Mouse (Mus musculus): ENCODE measurements around the gene Vipr2.

Gene Vipr2

DNA sequence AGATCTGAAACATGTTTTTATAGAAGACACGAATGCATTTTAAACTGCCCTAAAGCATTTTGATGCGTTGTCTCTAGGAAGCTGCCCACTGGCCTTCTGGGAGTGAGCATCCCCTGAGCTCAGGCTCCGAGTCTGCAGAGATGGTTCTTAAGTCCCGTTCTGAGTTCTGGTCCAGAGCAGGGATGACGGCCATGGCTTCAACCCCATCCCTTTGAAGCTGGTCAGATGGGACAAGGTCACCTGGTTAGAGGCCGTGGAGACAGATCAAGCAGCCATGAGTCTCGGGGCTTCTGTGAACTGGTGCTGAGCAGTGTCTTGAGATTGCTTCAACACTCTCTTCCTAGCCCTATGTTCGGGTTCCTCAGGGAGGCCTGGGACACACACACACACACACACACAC, 19.6 kb downstream of the Vipr2 start:
- DNase-seq (ENCODE audit: low spot score): no peak

DNA sequence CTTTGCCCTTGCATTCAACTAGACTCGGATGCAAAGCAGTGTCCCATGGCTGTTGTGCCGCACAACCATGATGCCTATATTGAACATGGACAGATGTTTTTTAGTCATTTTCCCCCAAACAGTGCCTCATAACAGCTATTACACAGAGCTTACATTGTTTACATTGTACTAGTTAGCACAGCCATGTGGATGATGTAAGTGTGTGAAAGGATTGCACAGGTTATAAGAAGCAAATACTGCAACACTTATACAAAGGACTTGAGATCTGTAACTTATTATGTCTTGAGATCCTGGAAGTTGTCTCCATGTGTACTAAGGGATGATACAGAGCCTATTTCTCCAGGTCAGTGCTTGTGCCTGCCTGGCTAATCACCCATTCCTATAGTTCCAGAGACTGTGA, 24.4 kb downstream of the Vipr2 start:
- DNase-seq (ENCODE audit: low spot score): no peak

DNA sequence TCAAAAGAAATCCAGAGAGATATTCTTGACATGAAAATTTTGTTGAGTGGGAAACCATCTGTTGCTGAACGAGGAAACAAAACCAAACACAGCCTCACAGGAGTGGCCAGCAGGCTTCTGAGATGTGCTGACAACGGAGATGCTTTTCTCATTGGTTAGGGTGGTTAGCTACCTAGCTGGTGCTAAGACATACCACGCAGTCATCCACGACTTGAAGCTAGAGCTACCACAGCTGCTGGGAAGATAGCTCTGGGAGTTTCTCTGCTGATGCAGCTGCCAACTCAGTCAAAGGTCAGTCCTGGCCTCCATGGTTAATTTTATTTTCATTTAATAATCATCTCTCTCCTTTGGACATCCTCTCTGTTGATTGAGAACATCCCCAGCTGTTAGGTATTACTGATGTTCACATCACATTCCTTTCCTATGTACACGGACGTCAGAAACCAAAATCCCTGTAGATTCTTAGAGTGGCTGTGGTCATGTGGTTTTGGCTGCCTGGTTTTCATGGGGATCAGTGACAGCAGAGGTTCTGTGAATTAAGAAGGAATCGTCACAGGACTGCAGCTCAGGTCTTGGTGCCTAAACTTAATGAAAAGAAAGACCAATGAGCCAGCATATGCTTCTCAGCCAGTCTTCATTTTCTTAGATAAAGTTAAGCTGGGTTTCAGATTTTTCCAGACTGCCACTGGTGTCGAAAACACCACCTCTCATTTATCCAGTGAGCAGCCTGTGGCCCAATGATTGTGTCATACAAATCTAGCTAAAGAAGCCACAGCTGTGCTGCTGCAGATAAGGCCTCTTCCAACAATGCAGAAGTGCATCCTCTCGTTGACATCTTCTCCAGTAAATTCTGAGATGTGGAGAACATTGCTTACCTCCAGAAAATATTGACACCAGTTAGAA, 32.2 kb downstream of the Vipr2 start:
- DNase-seq (ENCODE audit: low spot score): peak; percentile 38

- DNase-seq (ENCODE audit: low spot score): no peak
Measured at GRCm38 (mm10) chr12:116111007-116111694, 33.6 kb downstream of the Vipr2 start.

- no peak for DNase-seq (ENCODE audit: low spot score)
Measured at GRCm38 (mm10) chr12:116115781-116116180, 38.3 kb downstream of the Vipr2 start.

GRCm38 (mm10) chr12:116116455-116116854, 38.9 kb downstream of the Vipr2 start:
- DNase-seq (ENCODE audit: low spot score): no peak

DNA sequence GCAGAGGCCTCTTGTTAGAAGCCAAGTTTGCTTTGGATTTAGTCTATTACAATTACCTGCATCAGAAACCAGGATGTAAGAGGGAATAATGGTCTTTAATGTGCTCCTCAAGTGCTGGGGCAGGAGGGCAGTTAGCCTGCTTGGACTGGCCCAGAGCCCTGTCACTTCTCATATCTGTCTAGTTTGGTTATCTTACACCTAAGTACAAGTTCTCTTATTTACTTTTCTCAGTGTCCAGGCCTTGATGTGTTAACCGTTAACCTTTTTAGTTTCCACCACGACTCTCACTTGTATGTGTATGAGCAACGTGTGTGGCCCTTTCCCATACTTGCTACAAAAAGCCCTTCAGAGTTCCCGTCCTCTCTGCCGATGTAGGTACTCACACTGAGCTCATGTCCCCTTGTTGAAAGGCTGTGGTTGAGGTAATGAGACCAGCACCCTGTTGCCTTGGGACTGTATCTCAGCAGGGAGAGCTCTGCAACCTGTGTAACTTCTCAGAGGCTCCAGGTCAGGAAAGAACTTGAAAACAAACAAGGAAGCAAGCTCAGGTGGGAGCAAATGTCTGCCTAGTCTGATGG, 39.9 kb downstream of the Vipr2 start:
- no peak for DNase-seq (ENCODE audit: low spot score)

DNA sequence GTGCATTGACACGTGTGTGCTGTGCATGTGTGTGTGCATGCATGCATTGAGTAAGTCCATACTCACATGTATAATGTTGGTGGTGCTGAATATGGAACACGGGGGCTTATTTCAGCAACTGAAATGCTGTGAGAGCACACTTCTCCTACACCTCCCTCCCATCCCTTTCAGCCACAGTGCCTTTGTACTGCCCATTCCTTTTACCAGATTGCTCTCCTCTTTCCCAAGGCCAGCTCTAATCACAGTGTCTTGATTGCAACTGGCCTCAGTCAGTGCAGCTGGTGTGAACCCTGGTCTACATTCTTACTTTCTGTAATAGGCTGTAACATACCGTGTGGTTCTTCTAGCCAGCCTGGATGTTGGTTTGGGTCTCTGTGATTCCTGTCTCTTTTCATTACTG, 41.5 kb downstream of the Vipr2 start:
- DNase-seq (ENCODE audit: low spot score): no peak

DNA sequence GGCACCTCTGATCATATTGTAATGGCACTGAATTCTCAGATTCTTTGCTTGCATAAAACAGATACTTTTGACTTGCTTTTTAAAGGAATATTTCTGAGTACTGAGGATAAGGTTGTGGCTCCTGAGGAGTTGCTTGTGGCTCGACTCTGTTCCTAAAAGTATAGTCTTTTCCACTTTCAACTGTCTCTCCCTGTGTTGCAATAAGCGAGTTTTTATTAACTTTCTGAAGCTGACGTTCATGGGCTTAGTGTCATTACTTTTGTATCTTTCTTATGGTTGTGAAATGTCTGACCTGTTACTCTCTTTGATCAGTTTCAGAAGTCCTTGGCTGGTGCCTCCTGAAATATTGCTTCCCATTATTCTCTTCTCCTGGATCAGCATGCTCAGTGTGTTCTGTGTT, 46.3 kb downstream of the Vipr2 start:
- DNase-seq (ENCODE audit: low spot score): no peak

DNA sequence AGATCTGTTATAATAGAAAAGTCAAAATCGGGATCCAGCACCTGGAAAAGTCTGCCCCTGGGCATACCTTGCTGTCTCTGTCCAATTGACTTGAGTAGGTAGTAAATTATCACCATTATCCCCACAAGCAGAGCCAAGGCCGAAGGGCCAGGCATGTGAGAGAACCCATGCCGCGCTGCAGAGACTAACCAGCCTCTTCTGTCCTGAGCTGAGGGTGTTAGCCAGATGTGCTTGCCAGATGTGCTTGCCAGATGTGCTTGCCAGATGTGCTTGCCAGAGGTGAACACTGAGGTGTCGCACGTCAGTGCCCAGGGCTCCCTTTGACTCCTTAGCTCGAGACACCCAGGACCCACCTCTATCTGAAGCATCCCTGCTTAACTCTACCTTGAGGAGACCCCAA, 53.4 kb downstream of the Vipr2 start:
- no peak for DNase-seq (ENCODE audit: low spot score)

DNA sequence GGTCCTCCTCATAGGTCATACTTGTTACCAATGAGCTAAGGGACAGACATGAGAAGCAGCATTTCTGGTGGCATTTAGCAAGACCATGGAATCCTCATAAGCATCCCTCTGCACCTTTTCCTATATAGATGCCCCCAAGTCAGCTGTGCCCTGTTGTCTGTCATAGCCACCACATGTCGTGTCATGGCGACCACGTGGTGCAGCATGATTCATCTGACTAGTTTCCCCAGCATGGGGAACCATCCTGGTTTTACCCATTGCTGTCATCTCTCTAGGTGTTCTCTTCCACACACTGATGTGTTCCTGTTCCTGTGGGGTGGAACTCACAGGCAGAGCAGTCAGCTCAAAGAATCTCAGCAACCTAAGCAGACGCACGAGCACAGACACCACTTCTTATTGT, 55.4 kb downstream of the Vipr2 start:
- no peak for DNase-seq (ENCODE audit: low spot score)

DNA sequence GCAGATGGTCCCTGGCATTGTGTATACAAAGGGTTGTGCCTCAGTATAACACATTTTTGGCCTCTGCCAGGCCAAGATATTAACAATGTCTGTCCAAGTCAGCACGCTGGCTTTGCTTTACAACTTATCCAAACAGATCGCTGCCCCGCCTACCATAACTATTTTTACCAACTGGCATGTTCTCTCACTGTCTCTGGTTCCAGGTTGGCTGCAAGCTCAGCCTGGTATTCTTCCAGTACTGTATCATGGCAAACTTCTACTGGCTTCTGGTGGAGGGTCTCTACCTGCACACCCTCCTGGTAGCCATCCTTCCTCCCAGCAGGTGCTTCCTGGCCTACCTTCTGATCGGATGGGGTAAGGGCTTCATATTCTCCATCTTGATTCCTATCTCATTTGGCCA, 58.4 kb downstream of the Vipr2 start:
- no peak for DNase-seq (ENCODE audit: low spot score)

DNA sequence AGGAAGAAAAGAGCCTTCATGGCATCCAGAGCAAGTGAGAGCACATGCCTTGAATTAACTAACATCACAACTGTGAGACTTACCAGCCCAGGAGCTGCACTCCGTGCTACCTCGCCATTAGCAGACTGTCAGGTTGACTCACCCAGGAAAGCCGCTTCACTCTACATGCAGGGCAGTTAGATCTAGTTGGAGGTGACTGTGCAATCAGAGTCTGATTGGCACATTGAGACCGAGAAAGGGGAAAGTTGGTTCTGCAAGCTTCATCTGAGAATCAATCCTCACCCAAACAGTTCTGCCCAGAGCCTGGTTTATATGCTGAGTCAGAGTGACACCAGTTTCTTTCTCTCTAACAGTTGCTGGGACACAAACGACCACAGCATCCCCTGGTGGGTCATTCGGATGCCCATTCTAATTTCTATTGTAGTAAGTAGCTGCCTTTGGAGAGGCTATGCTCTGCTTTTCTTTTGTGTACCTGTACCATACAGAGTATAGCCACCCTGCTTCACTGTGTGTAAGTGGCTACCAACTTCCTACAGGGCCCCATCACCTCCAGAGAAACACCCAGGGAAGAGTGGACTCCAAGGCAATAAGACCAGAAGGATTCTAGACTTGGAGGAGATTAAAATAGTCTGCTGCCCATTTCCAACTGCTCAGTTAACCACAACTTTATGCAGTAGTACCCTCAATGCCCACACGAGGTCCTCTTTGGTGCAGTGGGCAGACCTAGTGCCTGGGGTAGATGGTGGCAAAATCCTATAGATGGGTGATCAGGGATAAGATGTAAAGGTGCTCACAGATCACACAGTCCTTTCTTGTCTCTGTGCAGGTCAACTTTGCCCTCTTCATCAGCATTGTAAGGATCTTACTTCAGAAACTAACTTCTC, 61.0 kb downstream of the Vipr2 start:
- DNase-seq (ENCODE audit: low spot score): no peak

DNA sequence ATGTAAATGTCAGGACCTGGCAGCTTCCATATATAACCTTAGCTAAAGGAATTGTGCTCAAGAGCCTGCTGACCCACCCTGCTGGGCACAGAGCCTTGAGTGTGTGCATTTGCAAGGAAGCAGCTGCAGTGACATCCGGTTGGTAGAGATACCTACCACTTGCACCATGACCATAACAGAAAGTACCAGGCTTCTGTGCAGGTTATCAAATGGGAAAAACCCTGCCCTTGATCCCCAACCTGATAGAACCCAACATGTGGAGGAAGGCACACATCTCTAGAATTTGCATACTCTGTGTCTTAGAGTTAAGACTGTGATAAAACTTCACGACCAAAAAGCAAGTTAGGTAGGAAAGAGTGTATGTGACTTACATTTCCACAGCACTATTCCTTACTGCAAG, 63.1 kb downstream of the Vipr2 start:
- DNase-seq (ENCODE audit: low spot score): no peak

DNA sequence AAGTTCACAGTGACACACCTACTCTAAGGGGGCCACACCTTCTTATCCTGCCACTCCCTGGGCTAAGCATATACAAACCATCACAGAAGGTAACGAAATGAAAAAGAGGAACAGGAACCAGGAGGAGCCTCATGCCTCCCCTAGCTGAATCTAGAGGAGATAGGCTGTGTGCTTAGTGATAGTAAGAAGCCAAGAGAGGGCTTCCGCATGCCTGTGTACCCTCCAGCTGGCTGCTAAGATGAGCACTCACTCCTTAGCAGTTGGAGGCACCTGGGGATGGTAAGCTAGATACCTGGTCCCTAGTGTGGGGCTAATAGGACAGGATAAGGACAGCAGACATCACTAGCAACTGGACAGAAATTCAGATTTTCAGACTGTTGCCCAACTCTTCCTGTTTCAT, 64.3 kb downstream of the Vipr2 start:
- DNase-seq (ENCODE audit: low spot score): no peak

GRCm38 (mm10) chr12:116142464-116142863, 64.9 kb downstream of the Vipr2 start:
- no peak for DNase-seq (ENCODE audit: low spot score)

GRCm38 (mm10) chr12:116145246-116145645, 67.7 kb downstream of the Vipr2 start:
- peak; percentile 34 for DNase-seq (ENCODE audit: low spot score)

GRCm38 (mm10) chr12:116145686-116146085, 68.2 kb downstream of the Vipr2 start:
- DNase-seq (ENCODE audit: low spot score): no peak

DNA sequence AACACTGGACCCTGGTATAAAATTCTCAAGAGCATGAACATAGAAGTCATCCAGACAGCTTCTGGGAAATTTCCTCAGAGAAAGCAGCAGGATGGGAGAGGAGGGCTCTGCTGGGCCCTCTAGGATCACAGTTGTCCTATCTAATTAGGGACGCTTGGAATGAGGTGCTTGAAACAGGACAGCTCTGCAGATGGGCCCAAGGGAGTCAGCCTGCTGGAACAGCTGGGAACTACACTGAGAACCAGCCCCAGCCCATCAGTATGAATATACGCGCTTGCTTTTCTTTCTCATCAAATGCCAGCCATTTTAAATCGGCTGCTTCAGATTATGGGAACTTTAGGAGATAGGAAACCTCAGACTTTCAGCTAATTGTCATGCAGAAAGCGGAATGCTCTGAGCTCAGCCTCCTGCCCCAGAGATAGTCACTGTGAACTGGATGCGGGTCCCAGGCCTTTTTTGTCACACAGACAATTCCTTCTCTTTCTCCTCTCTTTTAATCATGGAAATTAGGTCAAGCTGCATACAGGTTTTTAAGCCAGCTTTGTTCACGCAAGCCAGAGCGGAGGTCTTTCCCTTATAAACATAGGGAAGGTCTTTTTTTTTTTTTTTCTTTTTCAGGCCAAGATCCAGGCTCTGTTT, 69.6 kb downstream of the Vipr2 start:
- DNase-seq (ENCODE audit: low spot score): no peak

GRCm38 (mm10) chr12:116152866-116153428, 75.4 kb downstream of the Vipr2 start:
- DNase-seq (ENCODE audit: low spot score): no peak

- DNase-seq (ENCODE audit: low spot score): no peak
Measured at GRCm38 (mm10) chr12:116156792-116157532, 79.4 kb downstream of the Vipr2 start.

Data from lung, postnatal 25 days (tissue).